Mouse (Mus musculus): ENCODE measurements around the gene Six6. TPM values are rescaled to one million over a fixed set of nuclear protein-coding genes. Genes with fewer than 3 reads are reported as not detected.

Six6 gene
- polyA plus RNA-seq (2016; fragmentation: Nextera tagmentation; extraction: Ambion mirVana), result 0.66 and 1.8 TPM in 2 replicates

DNA sequence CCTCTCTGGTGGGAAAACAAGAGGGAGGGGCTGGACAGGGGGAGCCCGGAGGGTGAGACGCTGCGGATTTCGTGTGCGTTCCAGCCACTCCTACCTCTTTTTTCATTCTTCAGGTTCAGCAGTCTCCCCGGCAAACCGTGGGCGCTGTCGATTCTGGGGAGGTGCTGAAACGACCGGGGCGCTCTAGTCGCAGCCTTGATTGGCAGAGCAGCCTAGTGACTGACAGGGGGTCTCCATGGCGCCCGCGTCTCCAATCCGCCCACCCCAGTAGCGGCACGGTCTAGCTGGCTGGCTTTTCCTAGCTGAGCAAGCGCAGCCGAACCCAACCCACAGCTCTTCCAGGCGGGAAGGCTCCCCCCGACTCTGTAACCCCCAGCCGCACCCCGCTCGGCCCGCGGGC, at the start of gene Six6:
Six6 (plus strand) TSS at position 277 of the 400 bp plus-strand sequence.
- Histone ChIP-seq H3K9me3 (replicated peaks) (no peaks in the 10 kb centered on the region), H3K27me3 (ENCODE audit: low read depth, poor library complexity, severe bottlenecking) (peaks cover 100% of the 10 kb centered on the region), H3K36me3 (no peaks in the 10 kb centered on the region), H3K4me1 (peaks cover 28% of the 10 kb centered on the region), H3K27ac (replicated peaks) (no peak within 1 kb of the TSS), H3K4me3 (peak within 1 kb of the TSS; percentile 47)
- under 1% methylated on average over 28 of the region's 28 CpGs for WGBS
- peak; percentile 69 for DNase-seq (ENCODE audit: low spot score)

GRCm38 (mm10) chr12:72917159-72917993, 22.3 kb upstream of the Six6 start:
- peak overlapping the region; percentile 80 for H3K27ac ChIP-seq (replicated peaks)
- 19% methylated on average over 48 of the region's 48 CpGs for WGBS
- H3K27me3 ChIP-seq (ENCODE audit: low read depth, poor library complexity, severe bottlenecking), result peaks cover 44% of the 10 kb centered on the region
- H3K9me3 ChIP-seq (replicated peaks), result peaks cover 2% of the 10 kb centered on the region; the same call in 1 of the 2 replicates
- DNase-seq (ENCODE audit: low spot score), result peak; percentile 62
- H3K36me3 ChIP-seq, result no peaks in the 10 kb centered on the region
- H3K4me1 ChIP-seq, result peaks cover 9% of the 10 kb centered on the region
- H3K4me3 ChIP-seq, result peak overlapping the region; percentile 56

DNA sequence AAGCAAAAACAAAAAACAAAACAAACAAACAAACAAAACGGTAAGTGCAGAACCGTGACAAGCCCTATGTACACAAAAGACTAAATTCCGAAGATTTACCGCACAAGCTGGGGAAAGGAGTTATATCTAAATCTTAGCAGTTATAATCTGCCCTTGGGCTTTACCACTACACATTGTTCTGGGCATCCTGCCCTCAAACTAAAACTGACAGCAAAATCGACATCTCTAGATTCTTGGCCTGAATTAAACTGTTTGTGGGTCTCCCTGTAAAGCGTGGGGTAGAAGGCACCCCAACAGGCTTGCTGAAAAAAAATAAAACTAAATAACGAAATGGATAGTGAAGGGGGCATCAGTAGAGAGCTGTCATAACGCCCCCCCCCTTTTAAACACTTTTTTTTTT, 2.9 kb upstream of the Six6 start:
- Histone ChIP-seq H3K27ac (replicated peaks) (no peak overlapping the region), H3K27me3 (ENCODE audit: low read depth, poor library complexity, severe bottlenecking) (peaks cover 78% of the 10 kb centered on the region), H3K4me3 (no peak overlapping the region), H3K4me1 (peaks cover 24% of the 10 kb centered on the region), H3K9me3 (replicated peaks) (no peaks in the 10 kb centered on the region), H3K36me3 (no peaks in the 10 kb centered on the region)
- DNase-seq (ENCODE audit: low spot score), result no peak
- 17% methylated on average over 8 of the region's 8 CpGs for WGBS

- no peak overlapping the region for H3K27ac ChIP-seq (replicated peaks)
- no peaks in the 10 kb centered on the region for H3K36me3 ChIP-seq
- 2% methylated on average over 19 of the region's 19 CpGs for WGBS
- peaks cover 87% of the 10 kb centered on the region for H3K27me3 ChIP-seq (ENCODE audit: low read depth, poor library complexity, severe bottlenecking)
- peaks cover 24% of the 10 kb centered on the region for H3K4me1 ChIP-seq
- H3K9me3 ChIP-seq (replicated peaks), result no peaks in the 10 kb centered on the region
- H3K4me3 ChIP-seq, result no peak overlapping the region
- DNase-seq (ENCODE audit: low spot score), result peak; percentile 45
Observed at GRCm38 (mm10) chr12:72937537-72938120, 2.1 kb upstream of the Six6 start.

GRCm38 (mm10) chr12:72938176-72938575, 1.5 kb upstream of the Six6 start:
- Histone ChIP-seq H3K27ac (replicated peaks) (no peak overlapping the region), H3K9me3 (replicated peaks) (no peaks in the 10 kb centered on the region), H3K36me3 (no peaks in the 10 kb centered on the region), H3K27me3 (ENCODE audit: low read depth, poor library complexity, severe bottlenecking) (peaks cover 93% of the 10 kb centered on the region), H3K4me1 (peaks cover 24% of the 10 kb centered on the region), H3K4me3 (no peak overlapping the region)
- no peak for DNase-seq (ENCODE audit: low spot score)
- WGBS, result 3% methylated on average over 11 of the region's 13 CpGs

GRCm38 (mm10) chr12:72938600-72939490, 847 bp upstream of the Six6 start:
- peak; percentile 43 for DNase-seq (ENCODE audit: low spot score)
- Histone ChIP-seq H3K9me3 (replicated peaks) (no peaks in the 10 kb centered on the region), H3K36me3 (no peaks in the 10 kb centered on the region), H3K27ac (replicated peaks) (no peak overlapping the region), H3K27me3 (ENCODE audit: low read depth, poor library complexity, severe bottlenecking) (peaks cover 99% of the 10 kb centered on the region), H3K4me3 (peak overlapping the region; percentile 47; the same call in 1 of the 2 replicates), H3K4me1 (peaks cover 24% of the 10 kb centered on the region)
- 2% methylated on average over 14 of the region's 14 CpGs for WGBS

GRCm38 (mm10) chr12:72940071-72940821, 554 bp downstream of the Six6 start, which contains the start of gene 4930447C04Rik:
Gene 4930447C04Rik, minus strand, starts transcription at chr12:72940774.
- Histone ChIP-seq H3K27me3 (ENCODE audit: low read depth, poor library complexity, severe bottlenecking) (peaks cover 100% of the 10 kb centered on the region), H3K36me3 (no peaks in the 10 kb centered on the region), H3K9me3 (replicated peaks) (no peaks in the 10 kb centered on the region), H3K4me3 (peak within 1 kb of the TSS; percentile 47), H3K4me1 (peaks cover 35% of the 10 kb centered on the region), H3K27ac (replicated peaks) (no peak within 1 kb of the TSS)
- peak; percentile 65 for DNase-seq (ENCODE audit: low spot score)
- under 1% methylated on average over 39 of the region's 39 CpGs for WGBS

- peak; percentile 50 for DNase-seq (ENCODE audit: low spot score)
- Histone ChIP-seq H3K4me1 (peaks cover 41% of the 10 kb centered on the region), H3K27ac (replicated peaks) (no peak overlapping the region), H3K9me3 (replicated peaks) (no peaks in the 10 kb centered on the region), H3K4me3 (no peak overlapping the region; the same call in 1 of the 2 replicates), H3K36me3 (no peaks in the 10 kb centered on the region), H3K27me3 (ENCODE audit: low read depth, poor library complexity, severe bottlenecking) (peaks cover 100% of the 10 kb centered on the region)
- WGBS, result 2% methylated on average over 11 of the region's 11 CpGs
Observed at GRCm38 (mm10) chr12:72940822-72941397, 1.2 kb downstream of the Six6 start.

GRCm38 (mm10) chr12:72941398-72942051, 1.8 kb downstream of the Six6 start:
- under 1% methylated on average over 32 of the region's 32 CpGs for WGBS
- H3K9me3 ChIP-seq (replicated peaks), result no peaks in the 10 kb centered on the region
- H3K4me3 ChIP-seq, result peak overlapping the region; percentile 11; the same call in 1 of the 2 replicates
- peaks cover 100% of the 10 kb centered on the region for H3K27me3 ChIP-seq (ENCODE audit: low read depth, poor library complexity, severe bottlenecking)
- DNase-seq (ENCODE audit: low spot score), result peak; percentile 68
- H3K36me3 ChIP-seq, result no peaks in the 10 kb centered on the region
- H3K4me1 ChIP-seq, result peaks cover 40% of the 10 kb centered on the region
- H3K27ac ChIP-seq (replicated peaks), result no peak overlapping the region

DNA sequence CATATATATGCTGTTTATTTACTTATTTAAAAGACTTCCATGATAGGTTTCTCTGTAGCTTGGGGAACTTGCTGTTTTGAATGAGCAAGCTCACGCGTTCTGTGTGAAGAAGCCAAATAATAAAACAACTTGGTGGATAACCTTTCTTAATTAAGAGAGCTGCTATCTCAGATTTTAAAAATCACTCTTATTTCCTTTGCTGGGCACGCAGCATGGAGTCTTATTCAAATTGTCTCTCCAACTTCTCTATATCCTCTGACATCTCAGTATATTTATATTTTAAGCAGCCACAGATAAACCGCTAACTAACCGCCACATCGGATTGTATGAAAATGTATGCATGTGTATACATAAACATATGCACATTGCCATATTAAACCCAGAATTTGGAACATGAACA, 2.5 kb downstream of the Six6 start:
- no peaks in the 10 kb centered on the region for H3K36me3 ChIP-seq
- peaks cover 37% of the 10 kb centered on the region for H3K4me1 ChIP-seq
- H3K4me3 ChIP-seq, result no peak overlapping the region
- no peaks in the 10 kb centered on the region for H3K9me3 ChIP-seq (replicated peaks)
- peaks cover 100% of the 10 kb centered on the region for H3K27me3 ChIP-seq (ENCODE audit: low read depth, poor library complexity, severe bottlenecking)
- no peak overlapping the region for H3K27ac ChIP-seq (replicated peaks)
- WGBS, result 21% methylated on average over 6 of the region's 6 CpGs
- DNase-seq (ENCODE audit: low spot score), result no peak

DNA sequence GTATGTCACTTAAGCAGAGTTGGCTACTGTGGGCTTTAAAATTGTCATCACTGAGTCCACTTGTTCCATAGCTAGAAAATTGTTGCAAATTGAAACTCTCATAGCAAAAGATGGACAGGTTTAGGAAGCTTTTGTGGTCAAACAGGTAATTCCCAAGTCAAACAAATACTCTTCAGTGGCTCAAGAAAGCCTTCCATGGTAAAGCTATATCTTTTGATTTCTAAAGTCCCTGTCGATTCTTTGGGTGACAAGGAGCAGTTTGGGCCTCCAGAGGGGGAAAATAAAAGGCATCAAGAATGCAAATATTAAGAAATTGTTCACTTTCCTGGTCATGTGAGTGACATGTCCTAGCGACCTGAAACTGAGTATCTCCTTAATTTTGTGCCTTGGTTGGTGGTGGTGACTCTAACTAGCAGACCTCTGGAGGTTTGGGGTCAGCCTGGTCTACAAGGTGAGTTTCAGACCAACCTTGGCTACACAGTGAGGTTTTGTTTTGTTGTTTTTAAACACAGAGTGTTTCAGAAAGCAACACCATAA, 4.0 kb downstream of the Six6 start:
- Histone ChIP-seq H3K4me1 (peaks cover 37% of the 10 kb centered on the region), H3K9me3 (replicated peaks) (no peaks in the 10 kb centered on the region)

More for the DNA sequence above, 4.0 kb downstream of the Six6 start:
- Histone ChIP-seq H3K27ac (replicated peaks) (no peak overlapping the region), H3K36me3 (no peaks in the 10 kb centered on the region), H3K27me3 (ENCODE audit: low read depth, poor library complexity, severe bottlenecking) (peaks cover 100% of the 10 kb centered on the region), H3K4me3 (no peak overlapping the region)
- peak; percentile 16 for DNase-seq (ENCODE audit: low spot score)
- 5% methylated on average over 2 of the region's 2 CpGs for WGBS
